Mouse (Mus musculus) heart, postnatal 25 days (tissue): ENCODE results near the gene Mobp. TPM values are rescaled to one million over a fixed set of nuclear protein-coding genes. Genes with fewer than 3 reads are reported as not detected.
A peak's percentile ranks its signal among the peaks of the same experiment; 100 is the strongest.

Experiments used
- DNase-seq: peaks from one replicate; pipeline ENCODE4 v3.0.0; 2022; ENCODE audit warnings: low spot score
- intact Hi-C: fragments of 180-260 bp; cut with DNase I; formaldehyde crosslinking; loops from one replicate; pipeline ENCODE4 v1.15.1; 2025
- total RNA-seq, 2 experiments: library from RNA; stranded (reverse); gene quantifications; 2 replicates each; pipeline ENCODE4 v1.2.3; 2021

Gene Mobp
- total RNA-seq, 2 experiments from 2014 or later = 0.08 to 0.49 TPM

- DNase-seq = no peak
- intact Hi-C loops = no loop called here
Measured at GRCm38 (mm10) chr9:120133755-120134475, 15.6 kb upstream of the Mobp start.

DNA sequence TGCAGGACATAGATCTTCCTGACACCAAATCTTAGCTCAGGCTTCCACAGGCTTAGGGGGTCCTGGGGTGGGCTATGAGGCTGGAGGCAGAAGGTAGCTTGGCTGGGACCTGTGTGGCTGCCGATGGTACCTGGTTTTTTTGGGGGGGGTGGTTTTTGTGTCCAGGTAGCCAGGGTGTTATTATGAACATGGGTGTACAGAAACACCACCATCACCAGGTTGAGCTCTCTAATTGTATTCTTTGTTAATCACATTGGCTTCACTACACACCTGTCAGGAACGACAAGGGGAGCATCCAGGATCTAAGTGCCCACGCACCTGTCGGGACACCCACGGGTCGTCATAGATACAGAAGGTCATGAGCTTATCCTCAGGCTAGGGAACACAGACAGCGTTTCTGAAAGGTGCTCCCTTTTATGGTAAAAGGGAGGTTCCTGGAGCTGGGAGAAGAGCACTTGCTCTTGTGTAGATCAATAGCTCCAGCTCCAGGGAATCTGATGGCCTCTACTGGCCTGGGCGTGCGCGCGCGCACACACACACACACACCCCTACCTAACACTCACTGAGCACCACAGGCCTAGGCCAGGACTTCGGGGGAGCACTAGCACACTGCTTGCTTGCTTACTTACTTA, 14.9 kb upstream of the Mobp start:
- DNase-seq = no peak
- intact Hi-C loops = no loop called here

GRCm38 (mm10) chr9:120135454-120135853, 14.1 kb upstream of the Mobp start:
- no peak for DNase-seq
- intact Hi-C loops = no loop called here

- intact Hi-C loops = loop anchor here (2.0 to 5.0 kb wide), 3 partner anchors 30 to 287 kb away; no protein-coding TSS in a partner anchor
- DNase-seq = peak; percentile 14
Measured at GRCm38 (mm10) chr9:120140652-120141051, 8.9 kb upstream of the Mobp start.

GRCm38 (mm10) chr9:120144474-120144873, 5.0 kb upstream of the Mobp start:
- DNase-seq = no peak
- intact Hi-C loops = loop anchor here (5.0 kb wide), 2 partner anchors 233 to 283 kb away; no protein-coding TSS in a partner anchor

GRCm38 (mm10) chr9:120151152-120151551, 1.6 kb downstream of the Mobp start:
- no peak for DNase-seq
- intact Hi-C loops = no loop called here

DNA sequence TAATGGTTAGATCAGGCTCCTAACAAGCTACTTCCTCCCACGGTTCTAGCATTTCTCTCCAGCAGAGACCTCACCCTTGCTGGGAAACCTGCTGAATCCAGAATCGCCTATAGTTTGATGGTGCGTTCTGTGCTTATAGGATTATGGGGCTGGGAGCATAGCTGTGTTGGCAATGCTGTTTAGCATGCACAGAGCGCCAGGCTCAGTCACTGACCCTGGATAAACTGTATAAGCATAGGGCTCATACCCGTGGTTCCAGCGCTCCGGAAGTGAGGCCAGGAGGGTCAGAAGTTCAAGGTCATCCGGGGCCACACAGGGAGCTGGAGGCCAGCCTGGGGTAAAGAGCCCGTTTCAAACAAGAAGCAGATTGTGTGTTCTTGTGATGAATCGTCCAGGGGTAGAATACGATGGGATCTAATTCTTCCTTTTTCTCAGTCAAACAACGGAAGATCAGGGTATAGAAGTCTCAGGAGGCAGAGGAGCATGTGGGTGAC, 2.4 kb downstream of the Mobp start:
- DNase-seq = no peak
- intact Hi-C loops = no loop called here

- DNase-seq = no peak
- intact Hi-C loops = no loop called here
Measured at GRCm38 (mm10) chr9:120158047-120158446, 8.5 kb downstream of the Mobp start.

- intact Hi-C loops = no loop called here
- no peak for DNase-seq
Measured at GRCm38 (mm10) chr9:120163862-120164261, 14.4 kb downstream of the Mobp start.

DNA sequence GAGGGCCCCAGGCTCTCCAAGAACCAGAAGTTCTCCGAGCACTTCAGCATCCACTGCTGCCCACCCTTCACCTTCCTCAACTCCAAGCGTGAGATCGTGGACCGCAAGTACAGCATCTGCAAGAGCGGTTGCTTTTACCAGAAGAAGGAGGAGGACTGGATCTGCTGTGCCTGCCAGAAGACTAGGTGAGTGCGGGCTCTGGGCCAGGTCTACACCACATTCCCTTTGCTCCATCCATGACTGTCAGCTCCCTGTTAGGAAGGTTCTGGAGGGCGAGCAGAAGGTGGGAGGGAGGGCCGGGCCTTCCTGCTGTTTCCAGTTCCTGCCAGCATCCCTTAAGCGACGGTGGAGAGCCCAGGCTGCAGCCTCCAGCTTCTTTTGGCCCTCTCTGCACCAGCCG, 18.3 kb downstream of the Mobp start:
- DNase-seq = no peak
- intact Hi-C loops = no loop called here

DNA sequence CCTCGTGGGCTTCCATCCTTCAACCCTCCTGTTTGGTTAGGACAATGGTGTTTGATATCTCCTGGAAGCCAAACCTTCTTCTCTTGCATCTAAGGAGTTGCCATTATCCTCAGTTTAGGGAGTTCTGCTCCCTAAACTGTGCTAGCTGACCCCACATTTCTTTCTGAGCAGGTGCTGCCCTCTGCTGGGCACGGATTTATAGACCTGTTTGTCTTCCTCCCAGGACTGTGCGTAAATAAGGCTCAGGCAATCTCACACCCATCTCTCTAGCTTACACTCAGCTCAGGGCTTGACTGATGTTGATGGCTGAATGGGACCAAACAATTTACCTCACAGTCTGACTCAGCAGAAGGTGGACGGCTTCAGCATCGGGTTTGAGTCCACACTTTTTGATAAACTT, 21.8 kb downstream of the Mobp start:
- intact Hi-C loops = loop anchor here (2.0 kb wide), 1 partner anchor 30 kb away; no protein-coding TSS in a partner anchor
- no peak for DNase-seq

DNA sequence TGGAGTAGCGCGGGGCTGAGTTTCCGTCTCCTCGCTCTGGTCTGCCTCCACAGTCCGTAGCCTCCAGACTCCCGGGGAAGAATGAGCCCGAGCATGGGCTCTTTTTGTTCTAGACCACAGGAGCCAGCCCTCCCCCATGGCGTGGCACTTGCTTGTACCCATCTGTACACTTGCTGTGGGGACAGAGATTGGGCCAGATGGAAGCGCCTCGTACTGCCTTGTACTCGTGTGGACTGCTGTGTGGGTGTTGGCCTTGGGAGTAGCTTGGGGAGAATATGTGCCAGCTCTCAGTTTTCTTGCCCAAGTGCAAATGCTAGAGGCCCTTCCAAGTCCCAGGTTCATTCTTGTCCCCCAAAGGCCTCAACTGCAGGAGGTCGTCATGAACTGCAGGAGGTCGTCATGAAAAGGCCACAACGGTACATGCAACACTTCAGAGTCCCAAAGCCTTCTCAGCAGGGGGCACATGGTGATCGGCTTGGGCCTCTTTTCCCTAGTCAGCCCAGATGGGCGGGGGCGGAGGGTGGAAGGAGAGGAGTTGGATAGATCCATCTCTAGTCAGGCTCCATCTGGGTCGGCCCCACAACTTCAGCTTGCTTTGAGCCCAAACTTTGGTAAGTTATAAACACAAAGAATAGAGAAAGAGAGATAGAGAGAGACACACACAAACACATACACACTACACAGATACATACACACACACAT, 25.1 kb downstream of the Mobp start:
- no peak for DNase-seq
- intact Hi-C loops = no loop called here

- intact Hi-C loops = no loop called here
- no peak for DNase-seq
Measured at GRCm38 (mm10) chr9:120178813-120179212, 29.3 kb downstream of the Mobp start.

DNA sequence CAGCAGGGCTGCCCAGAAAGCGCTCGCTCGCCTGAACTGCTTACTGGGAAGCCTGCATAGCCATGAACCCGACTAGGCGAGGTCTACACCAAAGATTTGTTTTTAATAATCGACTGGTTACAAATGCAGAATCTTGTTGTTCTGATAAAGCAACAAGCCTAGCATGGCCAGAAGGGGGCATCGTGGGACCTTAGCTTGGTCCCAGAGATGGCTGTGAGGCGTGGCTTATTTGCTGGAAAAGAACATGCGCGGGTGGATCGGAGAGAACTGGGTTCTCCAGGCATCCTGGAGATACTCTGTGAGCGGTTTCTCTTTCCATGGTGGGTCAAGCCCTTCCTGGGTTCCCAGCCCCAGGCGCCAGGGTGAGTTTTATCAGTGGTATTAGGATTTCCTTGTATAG, 35.0 kb downstream of the Mobp start:
- no peak for DNase-seq
- intact Hi-C loops = no loop called here

- DNase-seq = no peak
- intact Hi-C loops = no loop called here
Measured at GRCm38 (mm10) chr9:120186856-120187255, 37.3 kb downstream of the Mobp start.

- no peak for DNase-seq
- intact Hi-C loops = loop anchor here (1.0 kb wide), 1 partner anchor 186 kb away; no protein-coding TSS in a partner anchor
Measured at GRCm38 (mm10) chr9:120190891-120191290, 41.4 kb downstream of the Mobp start.

- peak; percentile 34 for DNase-seq
- intact Hi-C loops = loop anchor here (1.0 kb wide), 1 partner anchor 186 kb away; no protein-coding TSS in a partner anchor
Measured at GRCm38 (mm10) chr9:120191362-120192098, 42.0 kb downstream of the Mobp start.

DNA sequence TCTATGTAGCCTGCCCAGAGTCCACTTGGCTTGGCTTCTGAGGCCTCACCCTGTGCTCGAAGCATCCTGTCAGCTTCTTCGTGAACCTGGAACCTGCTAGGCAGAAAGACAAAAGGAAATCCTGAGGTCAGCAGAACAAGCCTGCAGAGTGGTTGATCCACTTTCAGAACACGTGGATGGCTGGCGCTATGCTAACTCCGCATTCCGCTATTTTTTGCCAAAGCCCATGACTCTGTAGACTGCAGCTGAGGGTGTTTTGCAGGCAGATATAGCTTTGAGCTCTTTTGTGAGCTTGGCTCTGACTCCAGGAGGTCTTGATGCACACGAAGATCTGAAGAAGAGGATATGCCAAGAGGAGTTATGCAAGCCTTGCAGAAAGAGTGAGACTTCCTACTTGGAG, 43.2 kb downstream of the Mobp start:
- intact Hi-C loops = no loop called here
- DNase-seq = no peak

DNA sequence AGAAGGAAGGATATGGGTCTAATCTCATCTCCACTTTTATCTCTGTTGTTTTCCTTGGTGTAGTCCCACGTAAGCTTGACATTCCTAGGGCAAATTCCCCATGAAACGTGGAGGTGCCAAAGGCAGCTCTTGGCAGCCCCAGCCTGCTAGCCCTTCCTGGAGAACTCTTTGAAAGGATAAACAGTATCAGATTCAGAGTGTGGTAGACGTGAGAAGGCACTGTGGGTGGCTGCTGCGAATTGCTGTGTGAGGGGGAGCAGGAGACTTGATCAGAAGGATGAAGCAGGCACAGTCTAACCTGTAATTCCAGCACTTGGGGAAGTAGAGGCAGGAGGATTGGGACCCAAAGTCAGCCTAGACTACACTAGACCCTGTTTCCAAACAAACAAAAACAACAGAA, 51.4 kb downstream of the Mobp start:
- intact Hi-C loops = no loop called here
- no peak for DNase-seq

- no peak for DNase-seq
- intact Hi-C loops = no loop called here
Measured at GRCm38 (mm10) chr9:120201743-120202142, 52.2 kb downstream of the Mobp start.
